Mouse (Mus musculus): ENCODE data around the gene Hspa1b. TPM values are rescaled to one million over a fixed set of nuclear protein-coding genes. Genes with fewer than 3 reads are reported as not detected.
A peak's percentile ranks its signal among the peaks of the same experiment; 100 is the strongest.
"Not testable (repeated sequence)": the region's sequence is repeated elsewhere in the genome, so short reads cannot be mapped to it uniquely, and the experiment has no call there.

Gene Hspa1b
- total RNA-seq, 1 experiment, result 14.6 TPM

- Histone ChIP-seq H3K9me3 (ENCODE audit: control insufficient read depth, insufficient read depth, low read depth, low read length) (no peaks in the 10 kb centered on the region), H3K9ac (ENCODE audit: insufficient read depth, low read depth, low read length, poor library complexity, severe bottlenecking) (peak overlapping the region; percentile 93), H3K4me1 (ENCODE audit: control insufficient read depth in 2 of 2, insufficient read depth in 2 of 2, low read length in 2 of 2, poor library complexity in 1 of 2) (peaks cover 13 to 22% of the 10 kb centered on the region in 2 experiments), H3K36me3 (ENCODE audit: control insufficient read depth, insufficient read depth, low read length, poor library complexity, severe bottlenecking) (peaks cover 32% of the 10 kb centered on the region), H3K4me3 (ENCODE audit: insufficient read depth in 1 of 2, low read depth in 1 of 2, low read length in 2 of 2, poor library complexity in 1 of 2, severe bottlenecking in 1 of 2) (peak overlapping the region; percentile 69 to 80), H3K27ac (ENCODE audit: insufficient read depth, low read depth, low read length, poor library complexity, severe bottlenecking) (peak overlapping the region; percentile 85)
- TF ChIP-seq ZC3H11A (IDR thresholded peaks at IDR 0.05; ENCODE audit: borderline replicate concordance, low read depth, low read length) (no peak), MAFK (IDR thresholded peaks at IDR 0.05; ENCODE audit: insufficient read depth, low read depth, low read length) (no peak), CHD2 (IDR thresholded peaks at IDR 0.05; ENCODE audit: low read depth, low read length) (no peak), HCFC1 (IDR thresholded peaks at IDR 0.05; ENCODE audit: borderline replicate concordance, insufficient read depth, low read length) (no peak), ZNF384 (IDR thresholded peaks at IDR 0.05; ENCODE audit: low read depth, low read length) (no peak)
- in situ Hi-C loops (cut with MboI; ENCODE audit: low sequenced_read_pairs in 2 of 2, unreplicated experiment in 2 of 2), result loop anchor here in 1 of 2 experiments (25.0 kb wide), 1 partner anchor 111 kb away; the partner anchor contains the start of genes Csnk2b, Gpank1, Ly6g5b and Ly6g5c
- DNase-seq (ENCODE audit: low read depth, low spot score), result no peak
These were observed 42.6 kb upstream of the Hspa1b start for GRCm38 (mm10) chr17:35001452-35002152.

GRCm38 (mm10) chr17:35000717-35001451 lies 41.8 kb upstream of the Hspa1b start, which contains the start of gene Vars:
TSS of gene Vars (plus strand) at chr17:35000987.
- Histone ChIP-seq H3K4me1 (ENCODE audit: control insufficient read depth in 2 of 2, insufficient read depth in 2 of 2, low read length in 2 of 2, poor library complexity in 1 of 2) (peaks cover 13 to 24% of the 10 kb centered on the region in 2 experiments), H3K27ac (ENCODE audit: insufficient read depth, low read depth, low read length, poor library complexity, severe bottlenecking) (peak within 1 kb of the TSS; percentile 85), H3K9me3 (ENCODE audit: control insufficient read depth, insufficient read depth, low read depth, low read length) (no peaks in the 10 kb centered on the region), H3K4me3 (ENCODE audit: insufficient read depth in 1 of 2, low read depth in 1 of 2, low read length in 2 of 2, poor library complexity in 1 of 2, severe bottlenecking in 1 of 2) (peak within 1 kb of the TSS; percentile 69 to 80), H3K36me3 (ENCODE audit: control insufficient read depth, insufficient read depth, low read length, poor library complexity, severe bottlenecking) (peaks cover 32% of the 10 kb centered on the region), H3K9ac (ENCODE audit: insufficient read depth, low read depth, low read length, poor library complexity, severe bottlenecking) (peak within 1 kb of the TSS; percentile 93)
- TF ChIP-seq ZC3H11A (IDR thresholded peaks at IDR 0.05; ENCODE audit: borderline replicate concordance, low read depth, low read length) (no peak), HCFC1 (IDR thresholded peaks at IDR 0.05; ENCODE audit: borderline replicate concordance, insufficient read depth, low read length) (no peak; the same call in 1 of the 2 replicates), MAFK (IDR thresholded peaks at IDR 0.05; ENCODE audit: insufficient read depth, low read depth, low read length) (no peak)
- in situ Hi-C loops (cut with MboI; ENCODE audit: low sequenced_read_pairs in 2 of 2, unreplicated experiment in 2 of 2), result loop anchor here in 1 of 2 experiments (25.0 kb wide), 1 partner anchor 111 kb away; the partner anchor contains the start of genes Csnk2b, Gpank1, Ly6g5b and Ly6g5c
- peak; percentile 72 for DNase-seq (ENCODE audit: low read depth, low spot score)

GRCm38 (mm10) chr17:34999871-35000716 lies 41.1 kb upstream of the Hspa1b start:
- peak overlapping the region; percentile 93 for H3K9ac ChIP-seq (ENCODE audit: insufficient read depth, low read depth, low read length, poor library complexity, severe bottlenecking)
- H3K4me3 ChIP-seq (ENCODE audit: insufficient read depth in 1 of 2, low read depth in 1 of 2, low read length in 2 of 2, poor library complexity in 1 of 2, severe bottlenecking in 1 of 2), result peak overlapping the region; percentile 69 to 80
- H3K27ac ChIP-seq (ENCODE audit: insufficient read depth, low read depth, low read length, poor library complexity, severe bottlenecking), result peak overlapping the region; percentile 85
- in situ Hi-C loops (cut with MboI; ENCODE audit: low sequenced_read_pairs in 2 of 2, unreplicated experiment in 2 of 2), result loop anchor here in 1 of 2 experiments (25.0 kb wide), 1 partner anchor 112 kb away; the partner anchor contains the start of genes Csnk2b, Gpank1, Ly6g5b and Ly6g5c
- H3K9me3 ChIP-seq (ENCODE audit: control insufficient read depth, insufficient read depth, low read depth, low read length); DNase-seq (ENCODE audit: low read depth, low spot score): not testable (repeated sequence)
- peaks cover 24% of the 10 kb centered on the region for H3K36me3 ChIP-seq (ENCODE audit: control insufficient read depth, insufficient read depth, low read length, poor library complexity, severe bottlenecking)
- H3K4me1 ChIP-seq (ENCODE audit: control insufficient read depth in 2 of 2, insufficient read depth in 2 of 2, low read length in 2 of 2, poor library complexity in 1 of 2), result peaks cover 13 to 22% of the 10 kb centered on the region in 2 experiments
